Mouse (Mus musculus) right cerebral cortex, adult 2 months (tissue): Measurements from ENCODE around the gene Pear1.

Source experiments
- DNase-seq, 2 experiments: peaks; one replicate each; pipeline ENCODE4 v3.0.0; 2021 to 2022; ENCODE audit warnings: low spot score in 2 of 2

The Pear1 gene

DNA sequence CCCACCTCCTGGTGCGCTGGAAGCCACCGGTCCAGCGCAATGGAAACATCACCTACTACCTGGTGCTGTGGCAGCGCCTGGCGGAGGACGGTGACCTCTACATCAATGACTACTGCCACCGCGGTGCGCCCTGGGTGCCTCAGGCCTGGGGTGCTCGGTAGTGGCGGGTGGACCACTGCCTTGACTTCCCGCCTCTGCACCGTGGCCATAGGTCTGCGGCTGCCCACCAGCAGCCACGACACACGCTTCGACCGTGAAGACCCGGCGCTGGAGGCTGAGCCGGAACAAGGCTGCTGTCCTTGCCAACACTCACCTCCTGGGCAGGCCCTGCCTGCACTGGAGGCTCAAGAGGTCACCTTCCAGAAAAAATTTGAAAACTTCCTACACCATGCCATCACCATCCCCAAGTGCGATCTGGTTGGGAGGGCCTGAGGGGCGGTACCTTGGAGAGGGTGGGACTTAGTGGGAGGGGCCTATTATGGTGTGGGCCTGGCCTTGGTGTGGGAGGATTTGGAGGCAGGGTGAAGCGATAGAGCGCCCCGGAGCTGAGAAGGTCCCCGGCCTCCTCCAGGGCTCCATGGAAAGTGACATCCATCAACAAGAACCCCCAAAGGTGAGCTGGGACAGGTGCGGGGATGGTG lies 14.7 kb downstream of the Pear1 start:
- DNase-seq = no peak

DNA sequence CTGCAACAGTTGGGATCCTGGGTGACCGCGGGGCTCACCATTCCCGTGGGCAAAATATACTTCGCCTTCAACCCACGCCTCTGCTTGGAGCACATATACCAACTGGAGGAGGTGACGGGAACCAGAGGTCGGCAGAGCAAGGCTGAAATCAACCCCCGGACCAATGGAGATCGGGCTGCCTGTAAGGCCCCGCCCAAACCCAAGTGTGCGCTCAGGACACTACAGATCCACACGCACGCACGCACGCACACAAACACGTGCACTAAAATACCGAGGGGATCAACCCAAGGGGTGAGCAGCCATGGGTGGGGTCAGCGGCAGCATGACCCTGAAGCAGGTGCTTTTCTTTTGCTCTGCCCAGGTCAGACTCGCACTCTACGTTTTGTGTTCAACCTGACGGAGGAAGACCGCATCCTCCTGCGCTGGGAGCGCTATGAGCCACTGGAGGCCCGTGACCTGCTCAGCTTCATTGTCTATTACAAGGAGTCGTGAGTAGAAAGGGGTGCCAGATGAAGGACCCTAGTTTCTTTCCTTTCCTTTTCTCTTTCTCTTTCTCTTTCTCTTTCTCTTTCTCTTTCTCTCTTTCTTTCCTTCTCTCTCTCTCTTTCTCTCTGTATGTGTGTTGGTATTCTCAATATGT lies 19.9 kb downstream of the Pear1 start:
- DNase-seq = no peak

DNA sequence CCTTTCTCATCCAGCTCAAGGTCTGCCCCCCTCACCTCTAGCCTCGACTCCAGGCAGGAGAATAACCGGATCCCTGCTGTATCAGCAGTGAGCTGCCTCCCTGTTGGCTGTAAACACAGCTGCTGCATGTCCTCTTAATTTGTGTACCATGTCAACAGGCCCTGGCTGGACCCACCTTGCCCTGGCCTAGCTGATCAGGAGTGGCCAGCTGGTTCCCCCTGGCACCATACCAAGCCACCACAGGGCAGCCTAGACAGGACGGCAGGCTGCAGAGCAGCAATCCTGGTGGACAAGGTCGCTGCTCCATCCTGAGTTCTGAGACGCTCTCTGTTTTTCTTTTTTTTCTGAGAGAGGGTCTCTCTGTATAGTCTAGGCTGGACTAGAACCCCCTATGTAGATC lies 22.4 kb downstream of the Pear1 start:
- DNase-seq = no peak

DNA sequence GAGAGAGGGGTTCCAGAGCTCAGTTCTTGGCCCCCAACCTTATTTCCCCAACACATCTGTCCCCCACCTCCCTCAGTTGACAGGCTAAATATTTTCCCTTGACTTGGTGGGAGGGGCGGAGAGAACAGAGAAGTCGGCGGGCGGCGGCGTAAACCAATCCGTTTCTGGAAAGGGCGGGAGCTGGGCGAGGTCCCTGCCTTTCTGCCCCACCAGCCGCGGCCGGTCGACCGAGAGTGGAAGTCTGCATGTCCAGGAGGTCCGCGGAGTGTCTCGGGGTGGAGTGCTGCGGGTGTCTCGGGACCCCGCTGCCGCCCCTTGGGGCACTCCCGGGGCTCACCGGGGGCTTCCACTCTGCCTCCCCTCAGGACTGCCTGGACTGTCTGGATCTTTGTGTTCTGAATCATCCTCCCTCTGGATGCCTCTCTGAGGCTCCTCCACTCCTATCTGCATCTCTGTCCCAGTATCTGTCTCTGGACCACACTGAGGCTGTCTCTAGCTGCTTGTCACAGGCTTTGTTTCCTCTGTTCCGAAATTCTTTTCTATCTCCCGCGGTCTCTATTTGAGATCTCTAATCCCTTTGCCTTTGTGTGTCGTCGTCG lies 27.3 kb downstream of the Pear1 start, which contains the start of gene Insrr:
TSS of gene Insrr (plus strand) at position 216 of the 599 bp plus-strand sequence.
- no peak for DNase-seq

DNA sequence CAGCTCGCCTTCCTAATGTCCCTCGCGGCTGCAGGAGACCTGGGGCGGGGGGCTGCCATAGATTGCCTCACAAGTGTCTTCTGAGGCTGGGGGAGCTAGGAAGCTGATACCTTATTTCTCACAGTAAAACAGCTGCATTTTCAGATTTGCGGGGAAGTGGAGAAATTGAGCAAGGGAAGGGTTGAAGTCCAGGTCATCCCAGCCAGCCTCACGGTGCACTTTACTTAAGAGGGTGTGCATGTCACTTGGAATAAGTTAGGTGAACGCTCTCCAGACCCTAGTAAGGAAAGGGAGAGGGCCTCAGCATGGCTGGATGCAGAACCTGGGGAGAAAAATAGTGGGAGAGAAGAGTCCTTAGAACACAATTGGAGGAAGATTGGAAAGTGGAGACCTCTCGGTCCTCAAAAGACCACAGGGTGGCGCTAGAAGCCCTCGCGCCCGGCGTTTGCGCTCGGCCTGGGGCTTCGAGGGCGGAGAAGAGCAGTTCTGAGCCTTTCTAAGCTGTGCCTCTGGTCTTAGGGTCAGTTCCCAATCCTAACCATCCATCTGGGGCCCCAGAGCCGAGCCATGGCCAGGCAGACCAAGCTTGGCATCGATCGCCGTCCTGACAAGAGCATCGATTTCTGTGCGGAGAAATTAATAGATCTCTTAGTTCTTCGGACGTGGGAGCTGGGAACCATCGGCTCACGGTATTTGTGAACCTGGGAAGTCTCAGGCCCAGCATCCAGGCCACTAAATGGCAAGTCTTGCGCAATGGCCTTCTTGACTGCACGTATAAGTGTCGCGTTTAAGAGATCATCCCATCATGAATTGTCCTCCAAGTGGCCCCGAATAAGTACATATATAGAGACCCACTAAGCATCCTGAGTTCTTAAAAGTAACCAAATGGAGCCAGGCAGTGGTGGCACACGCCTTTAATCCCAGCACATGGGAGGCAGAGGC lies 28.5 kb downstream of the Pear1 start:
- peak; percentile 40 to 43 for DNase-seq

DNA sequence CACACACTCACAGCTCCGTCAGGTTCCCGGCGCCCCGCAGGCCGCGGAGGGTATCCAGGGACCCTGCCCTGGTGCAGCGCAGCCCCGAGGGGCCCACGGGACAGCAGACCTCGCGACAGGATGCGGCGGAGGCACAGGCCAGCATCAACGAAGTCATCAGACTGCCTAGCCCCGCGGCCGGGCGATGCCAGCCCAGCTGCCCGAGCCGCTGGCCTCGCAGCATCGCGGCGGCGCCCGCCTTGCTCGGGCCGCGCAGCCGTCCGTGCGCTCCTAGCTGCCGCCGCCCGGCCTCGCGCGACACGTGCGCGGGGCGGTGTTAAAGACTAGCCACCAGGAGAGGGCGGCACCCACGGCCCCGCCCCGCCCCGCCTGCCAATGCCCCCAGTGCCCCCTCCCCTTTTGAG lies 29.2 kb downstream of the Pear1 start, which contains the start of gene Ntrk1:
TSS of gene Ntrk1 (minus strand) at position 241 of the 404 bp plus-strand sequence.
- no peak for DNase-seq

DNA sequence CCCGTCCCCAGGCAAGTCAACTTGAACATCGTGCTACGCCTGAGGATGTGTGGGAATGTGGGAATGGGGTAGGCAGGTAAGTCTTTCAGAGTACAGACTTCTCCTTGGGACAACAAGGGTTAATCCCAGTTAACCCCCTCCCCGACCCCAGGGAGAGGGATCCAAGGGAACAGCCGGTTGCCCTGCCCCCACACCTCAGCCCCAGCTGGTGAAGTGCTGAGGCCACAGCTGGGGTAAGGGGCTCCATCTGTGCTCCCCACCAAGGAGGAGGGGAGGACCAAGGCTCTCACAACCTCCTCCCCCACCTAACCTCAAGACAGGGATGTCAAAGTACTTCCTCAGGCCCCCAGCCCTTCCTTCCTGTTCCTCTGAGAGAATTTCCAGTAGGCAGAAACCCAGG lies 34.3 kb downstream of the Pear1 start:
- no peak for DNase-seq

DNA sequence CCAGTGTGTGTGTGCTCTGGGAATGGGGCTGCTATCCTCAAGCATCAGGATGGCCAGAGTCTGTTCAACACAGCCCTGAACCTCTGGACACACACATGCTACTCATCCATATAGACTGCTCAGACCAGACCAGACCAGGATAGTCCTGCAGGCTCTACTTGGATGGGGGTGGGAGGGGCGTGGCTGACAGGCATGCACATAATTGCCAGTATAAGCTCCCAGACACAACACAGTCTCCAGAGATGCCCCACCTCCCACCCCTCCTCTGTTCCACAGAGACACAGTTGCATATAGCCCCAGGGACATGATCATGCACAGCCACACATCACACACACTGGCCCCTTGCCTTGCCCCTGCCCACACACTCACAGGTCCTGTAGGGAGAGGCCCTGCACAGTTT lies 34.9 kb downstream of the Pear1 start:
- DNase-seq = no peak

DNA sequence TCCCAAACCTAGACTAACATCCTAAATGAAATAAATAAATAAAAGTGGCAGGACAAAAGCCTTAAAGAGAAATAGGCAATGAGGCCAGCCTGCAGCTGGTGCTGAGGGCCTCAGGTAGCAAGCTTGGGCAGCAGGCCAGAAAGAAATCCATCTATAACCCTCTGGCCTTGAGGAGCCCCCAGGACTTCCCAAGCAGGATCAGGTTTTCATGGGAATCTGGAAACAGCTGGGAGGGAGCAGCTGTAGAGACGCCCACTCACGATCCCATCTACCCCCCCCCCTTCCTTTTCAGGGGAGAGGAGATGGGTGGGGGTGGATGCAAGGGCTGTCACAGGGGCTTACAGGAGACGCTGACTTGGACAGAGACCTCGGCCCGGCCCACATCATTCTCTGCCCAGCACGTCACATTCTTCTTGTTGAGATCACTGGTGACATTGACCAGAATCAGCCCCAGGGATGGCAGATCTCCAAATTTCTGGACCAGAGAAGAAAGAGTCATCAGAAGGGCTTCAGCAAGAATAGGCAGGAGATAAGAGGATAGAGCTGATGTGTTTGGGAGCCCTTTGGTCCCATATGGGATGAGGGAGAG lies 38.4 kb downstream of the Pear1 start:
- no peak for DNase-seq

DNA sequence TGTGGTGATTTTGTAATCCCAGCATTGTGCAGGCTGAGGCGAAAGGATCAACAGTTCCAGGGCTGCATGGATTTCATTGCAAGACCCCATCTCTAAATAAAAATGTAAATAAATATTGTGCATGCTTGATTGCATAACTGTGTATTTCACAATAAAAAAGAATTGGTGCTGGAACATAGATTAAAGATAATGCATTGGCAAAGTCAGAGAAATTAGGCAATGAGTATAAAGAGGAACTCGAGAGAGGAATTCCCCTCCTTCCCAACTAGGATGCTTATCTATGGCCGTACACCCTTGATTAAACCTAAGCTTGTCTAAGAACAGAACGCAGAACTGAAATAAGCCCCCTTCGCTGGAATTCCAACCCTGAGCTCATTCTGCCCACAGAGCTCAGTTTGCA lies 39.0 kb downstream of the Pear1 start:
- no peak for DNase-seq

DNA sequence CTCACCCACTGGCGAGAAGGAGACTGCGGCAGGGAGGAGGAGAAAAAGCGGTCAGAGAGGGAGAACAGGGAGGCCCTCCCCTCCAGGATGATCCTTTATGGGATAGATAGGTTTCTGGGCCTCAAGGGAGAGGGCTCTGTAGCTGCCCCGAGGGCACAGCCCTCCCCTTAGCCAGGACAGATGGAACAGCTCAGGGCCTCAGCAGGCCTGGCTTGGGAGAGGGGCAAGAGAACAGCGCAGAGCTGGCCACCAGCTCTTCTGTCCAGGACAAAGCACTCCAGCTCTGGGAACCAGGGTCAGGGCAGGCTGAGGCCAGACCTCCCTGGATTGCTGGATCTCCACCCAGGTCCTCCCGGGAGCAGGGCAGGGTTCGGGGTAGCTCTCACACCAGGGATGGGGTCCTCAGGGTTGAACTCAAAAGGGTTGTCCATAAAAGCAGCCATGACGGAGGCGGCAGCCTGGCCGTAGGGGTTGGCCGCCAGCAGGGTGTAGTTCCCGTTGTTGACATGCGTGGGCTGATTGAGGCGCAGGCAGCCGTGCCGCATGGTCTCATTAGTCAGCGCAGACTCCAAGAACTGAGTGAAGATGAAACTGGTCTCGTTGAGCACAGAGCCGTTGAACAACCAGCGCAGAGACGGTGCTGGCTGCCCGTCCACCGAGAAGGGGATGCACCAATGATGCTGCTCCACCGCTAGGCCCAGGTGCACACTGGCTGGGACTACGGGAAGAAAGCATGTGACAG lies 40.7 kb downstream of the Pear1 start:
- DNase-seq = no peak

DNA sequence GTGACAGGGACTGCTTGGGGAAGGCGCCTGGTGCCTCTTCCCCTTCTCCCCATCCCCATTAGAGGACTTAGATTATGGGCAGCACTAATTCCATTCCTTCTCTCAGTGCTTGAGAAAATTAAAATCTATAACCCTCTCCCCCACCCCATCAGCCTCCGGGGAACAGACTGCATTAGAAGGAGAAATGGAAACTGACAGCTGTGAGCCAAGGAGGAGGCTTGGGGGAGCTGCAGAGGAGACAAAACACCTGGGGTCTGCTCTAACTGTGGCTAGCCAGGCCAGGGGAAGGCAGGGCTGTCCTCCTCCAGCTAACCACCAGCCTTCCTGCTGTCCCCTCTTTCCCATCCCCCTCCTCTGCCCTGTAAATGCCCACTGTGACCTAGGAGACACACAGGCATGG lies 45.0 kb downstream of the Pear1 start:
- no peak for DNase-seq

DNA sequence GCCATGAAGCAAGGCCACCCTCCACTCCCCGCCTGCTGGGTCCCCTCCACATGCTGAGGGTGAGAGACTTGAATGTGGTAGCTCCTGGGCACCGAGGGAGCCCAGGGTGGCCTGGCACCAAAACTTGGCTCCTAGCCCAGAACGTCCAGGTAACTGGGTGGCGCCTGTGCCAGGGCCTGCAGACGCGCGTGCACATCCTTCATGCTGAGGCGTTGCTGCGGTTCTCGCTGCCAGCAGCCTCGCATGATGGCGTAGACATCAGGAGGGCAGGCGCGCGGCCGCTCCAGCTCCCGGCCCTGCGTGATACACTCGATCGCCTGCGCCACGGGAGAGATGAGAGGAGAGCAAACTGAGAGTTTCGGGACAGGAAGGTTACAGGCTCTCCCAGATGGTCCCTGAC lies 45.8 kb downstream of the Pear1 start:
- DNase-seq = no peak

DNA sequence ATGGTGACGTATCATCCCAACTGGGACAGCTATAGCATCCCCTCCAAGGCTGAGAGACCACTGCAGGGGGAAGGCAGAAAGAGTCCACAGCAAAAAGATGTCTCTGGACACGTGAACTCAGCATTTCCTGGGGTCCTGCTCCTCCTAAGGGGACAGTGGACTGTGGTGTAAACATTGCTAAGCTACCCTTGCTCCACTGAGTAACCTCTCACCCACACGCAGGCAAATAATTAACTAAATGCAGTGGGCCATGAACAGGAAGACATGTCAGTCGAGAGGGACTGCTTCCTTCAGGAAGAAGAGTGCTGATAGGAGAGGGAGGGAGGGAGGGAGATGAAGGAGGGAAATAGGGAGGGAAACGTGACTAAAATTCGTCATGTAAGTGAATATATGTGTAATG lies 53.0 kb downstream of the Pear1 start:
- no peak for DNase-seq

DNA sequence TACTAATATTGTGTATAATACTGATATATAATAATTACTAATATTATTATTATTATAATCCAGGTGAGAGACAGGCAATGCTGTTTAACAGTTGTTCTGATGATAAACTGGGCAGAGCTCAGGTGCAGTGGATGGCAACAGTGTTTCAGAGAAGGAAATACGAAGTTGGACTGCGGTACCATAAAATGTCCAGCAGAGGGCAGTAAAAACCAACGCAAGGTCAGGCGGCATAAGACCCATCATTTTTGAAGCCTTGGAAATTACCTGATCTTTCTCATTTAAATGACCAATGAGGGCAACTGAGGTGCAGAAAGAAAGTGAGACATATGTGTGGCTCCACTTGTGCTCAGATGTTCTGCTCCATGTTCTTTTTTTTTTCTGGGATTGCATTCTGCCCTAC lies 53.8 kb downstream of the Pear1 start:
- peak; percentile 42 to 57 for DNase-seq

DNA sequence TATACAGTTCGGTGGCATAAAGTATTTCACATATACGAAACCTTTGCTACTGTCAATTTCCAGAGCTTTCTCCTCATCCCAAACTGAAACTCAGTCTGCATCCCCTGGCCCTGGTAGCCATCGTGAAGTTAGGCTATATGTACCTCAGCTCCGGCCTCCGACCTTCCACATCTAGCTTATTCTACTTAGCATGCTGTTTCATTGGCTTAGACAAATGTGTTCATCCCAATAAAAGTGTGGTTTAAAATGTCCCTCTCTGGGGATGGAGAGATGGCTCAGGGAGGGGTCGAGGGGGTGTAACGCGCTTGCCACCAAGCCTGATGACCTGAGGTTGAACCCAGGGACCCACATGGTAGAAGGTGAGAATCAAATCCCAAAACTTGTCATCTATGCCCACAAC lies 54.6 kb downstream of the Pear1 start:
- no peak for DNase-seq

DNA sequence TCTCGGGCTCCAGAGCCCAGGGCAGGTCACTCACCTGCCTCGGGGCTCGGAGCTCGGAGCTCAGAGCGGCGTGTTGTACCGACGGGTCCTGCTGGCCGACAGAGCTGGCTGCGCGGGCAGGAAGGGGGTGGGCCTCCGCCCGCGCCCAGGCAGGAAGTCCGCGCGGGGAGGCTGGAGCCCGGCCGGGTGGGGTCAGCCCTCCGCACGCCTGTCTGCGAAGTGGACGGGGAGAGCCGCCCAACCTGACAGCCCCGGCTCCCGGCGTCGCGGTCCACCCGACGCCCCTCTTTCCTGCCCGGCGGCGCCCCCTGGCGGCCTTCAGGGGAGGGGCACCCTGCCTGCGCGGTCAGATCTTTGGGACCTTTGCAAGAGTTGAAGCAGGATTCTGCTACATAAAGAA lies 55.3 kb downstream of the Pear1 start:
- peak in 1 of 2 experiments; percentile 25 for DNase-seq

DNA sequence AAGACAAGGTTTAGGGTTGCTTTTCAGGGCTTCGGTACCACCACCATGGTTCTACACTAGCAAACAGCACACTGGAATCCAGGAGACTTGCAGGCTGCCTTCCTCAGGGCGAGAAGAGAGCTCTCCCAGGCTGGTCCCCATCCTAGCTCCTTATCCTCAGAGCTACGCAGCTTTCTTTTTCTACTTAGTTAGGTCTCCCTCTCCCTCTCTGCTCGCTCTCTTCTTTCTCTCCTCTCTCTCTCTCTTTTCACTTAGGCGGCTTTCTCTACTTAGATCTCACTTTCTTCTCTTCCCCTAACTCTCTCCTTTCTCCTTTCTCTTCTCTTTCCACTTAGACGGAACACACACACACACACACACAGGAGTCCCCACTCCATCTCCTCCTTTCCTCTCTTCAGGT lies 55.7 kb downstream of the Pear1 start:
- no peak for DNase-seq

DNA sequence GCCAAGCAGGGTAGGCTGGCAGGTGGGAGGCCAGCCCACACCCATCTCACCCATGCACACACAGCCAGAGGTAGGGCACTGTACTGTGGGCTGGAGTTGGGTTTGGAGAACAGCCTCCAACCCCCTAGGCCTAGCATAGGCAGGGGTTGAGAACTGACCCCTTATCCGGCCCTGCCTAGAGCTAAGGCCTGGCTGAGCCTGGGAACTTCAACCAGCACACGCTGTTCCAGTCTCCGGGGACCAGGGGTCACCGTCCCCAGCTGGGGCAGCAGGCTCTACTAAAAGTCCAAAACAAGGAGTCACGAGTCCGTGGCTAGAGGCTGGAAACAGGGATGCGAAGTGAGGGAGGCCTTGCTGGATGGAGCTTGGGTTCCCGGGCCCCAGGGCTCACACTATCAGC lies 56.3 kb downstream of the Pear1 start:
- DNase-seq = no peak

DNA sequence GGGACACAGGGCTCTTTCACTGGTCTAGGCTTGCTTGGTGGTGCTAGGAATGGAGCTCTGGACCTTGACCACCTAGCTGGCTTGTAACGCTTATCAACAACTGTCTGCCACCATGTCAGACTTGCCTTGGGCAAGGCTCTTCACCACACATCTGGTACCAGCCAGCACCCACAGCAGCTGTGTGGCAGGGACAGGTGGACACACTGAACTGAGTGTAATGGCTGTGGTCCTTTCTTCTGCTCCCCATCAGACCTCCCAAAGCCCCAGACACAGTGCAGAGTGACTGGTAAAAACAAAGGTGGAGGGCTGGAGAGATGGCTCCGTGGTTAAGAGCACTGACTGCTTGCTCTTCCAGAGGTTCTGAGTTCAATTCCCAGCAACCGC lies 57.8 kb downstream of the Pear1 start:
- no peak for DNase-seq

DNA sequence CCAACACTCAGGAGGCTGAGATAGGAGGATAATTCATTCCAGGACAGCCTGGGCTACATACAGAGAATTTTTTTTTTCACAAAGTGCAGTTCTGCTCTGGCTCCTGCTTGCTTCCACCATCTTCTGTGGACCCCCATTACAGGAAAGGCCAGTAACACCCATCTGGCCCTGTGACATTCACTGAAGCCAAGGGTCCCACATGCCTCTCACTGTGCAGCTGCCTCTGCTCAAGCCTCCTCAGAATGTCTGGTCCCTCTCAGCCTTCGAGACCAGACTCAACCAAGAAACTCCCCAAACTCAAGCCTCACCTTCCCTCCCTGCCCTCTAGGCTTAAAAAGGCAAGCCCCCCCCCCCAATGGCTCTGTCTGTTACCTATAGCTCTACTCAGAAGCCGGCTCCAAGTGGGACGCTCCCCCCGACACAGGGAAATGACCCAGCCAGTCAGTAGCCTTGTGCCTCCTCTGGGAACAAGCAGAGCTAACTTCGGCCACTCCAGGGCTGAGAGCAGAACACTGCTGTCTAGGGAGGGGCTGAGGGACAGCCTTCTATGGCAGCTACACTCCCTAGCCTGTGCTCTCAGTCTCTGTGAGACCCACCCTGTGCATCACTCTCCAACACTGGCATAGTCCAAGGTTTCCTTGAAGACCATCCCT lies 58.3 kb downstream of the Pear1 start:
- no peak for DNase-seq
